Mouse (Mus musculus) heart, embryonic 16.5 days (tissue): ENCODE data around the gene Insl6. TPM values are rescaled to one million over a fixed set of nuclear protein-coding genes. Genes with fewer than 3 reads are reported as not detected.

ENCODE experiments used
- ATAC-seq: fragments of 200-750 bp; cut with Nextera tagmentation; replicated peaks from 2 replicates; pipeline ENCODE4 v1.8.0; 2017; ENCODE audit warnings: moderate number of reproducible peaks; ENCODE audit not compliant: insufficient read depth, low FRiP score; ENCODE audit errors: extremely low read depth
- H3K27ac ChIP-seq: fragments of 300-500 bp; sonication (generic); 2 replicates; pipeline ENCODE4 v1.5.1; 2014; ENCODE audit warnings: mild to moderate bottlenecking, low read length, control low read depth, moderate library complexity
- H3K27me3 ChIP-seq: fragments of 300-500 bp; sonication (generic); 2 replicates; pipeline ENCODE4 v1.6.1; 2014; ENCODE audit warnings: low read length, mixed read lengths; ENCODE audit not compliant: control insufficient read depth, insufficient read depth
- H3K36me3 ChIP-seq: fragments of 300-500 bp; sonication (generic); 2 replicates; pipeline ENCODE4 v1.6.1; 2014; ENCODE audit not compliant: control insufficient read depth, insufficient read depth
- H3K4me1 ChIP-seq: fragments of 300-500 bp; sonication (generic); 2 replicates; pipeline ENCODE4 v1.6.1; 2014; ENCODE audit warnings: low read length, mixed read lengths; ENCODE audit not compliant: control insufficient read depth, insufficient read depth
- H3K4me2 ChIP-seq: fragments of 300-500 bp; sonication (generic); 2 replicates; pipeline ENCODE4 v1.6.1; 2014; ENCODE audit warnings: low read depth, mild to moderate bottlenecking, control low read depth, low read length
- H3K4me3 ChIP-seq: fragments of 300-500 bp; sonication (generic); 2 replicates; pipeline ENCODE4 v1.5.1; 2014; ENCODE audit warnings: mild to moderate bottlenecking, control low read depth, low read length
- H3K9ac ChIP-seq: fragments of 300-500 bp; sonication (generic); 2 replicates; pipeline ENCODE4 v1.6.1; 2014; ENCODE audit warnings: low read length, control low read depth
- H3K9me3 ChIP-seq: fragments of 300-500 bp; sonication (generic); replicated peaks from 2 replicates; pipeline ENCODE4 v1.6.1; 2016; ENCODE audit warnings: low read length; ENCODE audit not compliant: control insufficient read depth
- WGBS: fragments of 180-500 bp; shearing (Covaris S2); extraction: QIAGEN DNeasy Blood & Tissue Kit; methylation state at CpG from one replicate; pipeline ENCODE4 v1.1.7; 2014; 5-methylcytosine and 5-hydroxymethylcytosine counted together
- polyA plus RNA-seq: library from polyadenylated mRNA; unstranded; fragments of >200 nt; fragmentation: Nextera tagmentation; extraction: Ambion mirVana; gene quantifications from 2 replicates; pipeline ENCODE4 v1.2.1, GENCODE M21; 2015

Insl6 gene
- polyA plus RNA-seq, 1 experiment from 2014 or later: 4.7 TPM

- no peaks in the 10 kb centered on the region for H3K36me3 ChIP-seq
- 3% methylated on average over 33 of the region's 33 CpGs for WGBS
Observed at GRCm38 (mm10) chr19:29361468-29362130, 36.4 kb upstream of the Insl6 start.

GRCm38 (mm10) chr19:29360251-29360650 is 35.1 kb upstream of the Insl6 start:
- Histone ChIP-seq H3K9ac (no peak overlapping the region), H3K27me3 (no peaks in the 10 kb centered on the region), H3K4me2 (no peak overlapping the region), H3K4me3 (no peak overlapping the region), H3K36me3 (no peaks in the 10 kb centered on the region), H3K4me1 (peaks cover 15% of the 10 kb centered on the region), H3K9me3 (no peaks in the 10 kb centered on the region), H3K27ac (no peak overlapping the region)
- ATAC-seq: no peak
- WGBS: 54% methylated on average over 5 of the region's 5 CpGs

More at GRCm38 (mm10) chr19:29361468-29362130, 36.4 kb upstream of the Insl6 start:
- H3K27ac ChIP-seq: no peak overlapping the region
- peaks cover 14% of the 10 kb centered on the region for H3K4me1 ChIP-seq
- no peaks in the 10 kb centered on the region for H3K9me3 ChIP-seq
- H3K27me3 ChIP-seq: no peaks in the 10 kb centered on the region
- peak overlapping the region; percentile 75 for H3K9ac ChIP-seq
- peak overlapping the region; percentile 60 for H3K4me3 ChIP-seq
- peak overlapping the region; percentile 71 for H3K4me2 ChIP-seq
- ATAC-seq: peak; percentile 99

GRCm38 (mm10) chr19:29356281-29356680 is 31.1 kb upstream of the Insl6 start:
- H3K9me3 ChIP-seq: no peaks in the 10 kb centered on the region
- H3K27ac ChIP-seq: no peak overlapping the region
- H3K4me1 ChIP-seq: peaks cover 8% of the 10 kb centered on the region; the same call in 1 of the 2 replicates
- H3K4me2 ChIP-seq: no peak overlapping the region
- H3K27me3 ChIP-seq: no peaks in the 10 kb centered on the region
- no peak overlapping the region for H3K9ac ChIP-seq
- 77% methylated on average over 11 of the region's 11 CpGs for WGBS
- H3K36me3 ChIP-seq: no peaks in the 10 kb centered on the region
- H3K4me3 ChIP-seq: no peak overlapping the region
- ATAC-seq: no peak

GRCm38 (mm10) chr19:29354895-29355877 is 30.0 kb upstream of the Insl6 start:
- WGBS: 3% methylated on average over 20 of the region's 20 CpGs
- ATAC-seq: no peak; the same call in 1 of the 2 replicates
- no peaks in the 10 kb centered on the region for H3K9me3 ChIP-seq
- peak overlapping the region; percentile 56; the same call in 1 of the 2 replicates for H3K9ac ChIP-seq
- no peaks in the 10 kb centered on the region for H3K36me3 ChIP-seq
- H3K27me3 ChIP-seq: no peaks in the 10 kb centered on the region
- H3K4me1 ChIP-seq: peaks cover 3% of the 10 kb centered on the region; the same call in 1 of the 2 replicates
- peak overlapping the region; percentile 84 for H3K4me2 ChIP-seq
- H3K4me3 ChIP-seq: peak overlapping the region; percentile 52
- H3K27ac ChIP-seq: 0 out of 2 replicates have a peak overlapping the region, but pooled peaks have one; percentile 28

GRCm38 (mm10) chr19:29350991-29351390 is 25.8 kb upstream of the Insl6 start:
- H3K9ac ChIP-seq: no peak overlapping the region
- peaks cover 3% of the 10 kb centered on the region; the same call in 1 of the 2 replicates for H3K4me1 ChIP-seq
- no peak overlapping the region for H3K4me2 ChIP-seq
- H3K27me3 ChIP-seq: no peaks in the 10 kb centered on the region
- no peak overlapping the region for H3K27ac ChIP-seq
- no peak overlapping the region for H3K4me3 ChIP-seq
- peaks cover 3% of the 10 kb centered on the region; the same call in 1 of the 2 replicates for H3K36me3 ChIP-seq
- no peak for ATAC-seq
- 49% methylated on average over 5 of the region's 5 CpGs for WGBS
- no peaks in the 10 kb centered on the region for H3K9me3 ChIP-seq

GRCm38 (mm10) chr19:29345636-29346035 is 20.5 kb upstream of the Insl6 start:
- Histone ChIP-seq H3K4me2 (no peak overlapping the region), H3K9ac (no peak overlapping the region), H3K4me3 (no peak overlapping the region), H3K9me3 (no peaks in the 10 kb centered on the region), H3K27ac (no peak overlapping the region), H3K4me1 (no peaks in the 10 kb centered on the region), H3K36me3 (peaks cover 3% of the 10 kb centered on the region; the same call in 1 of the 2 replicates), H3K27me3 (no peaks in the 10 kb centered on the region)
- no peak for ATAC-seq
- 78% methylated on average over 6 of the region's 6 CpGs for WGBS

GRCm38 (mm10) chr19:29344868-29345267 is 19.7 kb upstream of the Insl6 start:
- no peak overlapping the region for H3K4me3 ChIP-seq
- H3K27ac ChIP-seq: no peak overlapping the region
- ATAC-seq: no peak
- no peak overlapping the region for H3K4me2 ChIP-seq
- no peak overlapping the region for H3K9ac ChIP-seq
- no peaks in the 10 kb centered on the region for H3K4me1 ChIP-seq
- peaks cover 3% of the 10 kb centered on the region; the same call in 1 of the 2 replicates for H3K36me3 ChIP-seq
- H3K9me3 ChIP-seq: no peaks in the 10 kb centered on the region
- H3K27me3 ChIP-seq: no peaks in the 10 kb centered on the region

GRCm38 (mm10) chr19:29342281-29342680 is 17.1 kb upstream of the Insl6 start:
- Histone ChIP-seq H3K9ac (no peak overlapping the region), H3K4me3 (no peak overlapping the region), H3K27ac (no peak overlapping the region), H3K9me3 (no peaks in the 10 kb centered on the region), H3K27me3 (no peaks in the 10 kb centered on the region), H3K36me3 (no peaks in the 10 kb centered on the region), H3K4me2 (no peak overlapping the region), H3K4me1 (no peaks in the 10 kb centered on the region)
- 66% methylated on average over 6 of the region's 6 CpGs for WGBS
- no peak for ATAC-seq

GRCm38 (mm10) chr19:29341029-29341428 is 15.9 kb upstream of the Insl6 start:
- ATAC-seq: no peak
- H3K4me1 ChIP-seq: no peaks in the 10 kb centered on the region

More at GRCm38 (mm10) chr19:29341029-29341428, 15.9 kb upstream of the Insl6 start:
- Histone ChIP-seq H3K36me3 (no peaks in the 10 kb centered on the region), H3K9ac (no peak overlapping the region), H3K9me3 (no peaks in the 10 kb centered on the region), H3K4me2 (no peak overlapping the region), H3K4me3 (no peak overlapping the region), H3K27me3 (no peaks in the 10 kb centered on the region), H3K27ac (no peak overlapping the region)
- WGBS: 75% methylated on average over 4 of the region's 4 CpGs
